Mouse (Mus musculus) hindbrain, embryonic 13.5 days (tissue): ENCODE results near the gene Tspear. TPM values are rescaled to one million over a fixed set of nuclear protein-coding genes. Genes with fewer than 3 reads are reported as not detected.
"Not testable (repeated sequence)": the region's sequence is repeated elsewhere in the genome, so short reads cannot be mapped to it uniquely, and the experiment has no call there.

Experiments
- ATAC-seq: fragments of 200-750 bp; cut with Nextera tagmentation; 2 replicates; pipeline ENCODE4 v1.8.0; 2017; ENCODE audit warnings: moderate TSS enrichment; ENCODE audit not compliant: low FRiP score
- H3K27ac ChIP-seq: fragments of 300-500 bp; sonication (generic); 2 replicates; pipeline ENCODE4 v1.5.1; 2015; ENCODE audit warnings: inconsistent platforms, mild to moderate bottlenecking, moderate library complexity
- H3K27me3 ChIP-seq: fragments of 300-500 bp; sonication (generic); 2 replicates; pipeline ENCODE4 v1.6.1; 2015; ENCODE audit warnings: mild to moderate bottlenecking, inconsistent platforms
- H3K36me3 ChIP-seq: fragments of 300-500 bp; sonication (generic); 2 replicates; pipeline ENCODE4 v1.6.1; 2015; ENCODE audit warnings: mild to moderate bottlenecking, inconsistent platforms
- H3K4me1 ChIP-seq: fragments of 300-500 bp; sonication (generic); replicated peaks from 2 replicates; pipeline ENCODE4 v1.6.1; 2015; ENCODE audit warnings: inconsistent platforms
- H3K4me2 ChIP-seq: fragments of 300-500 bp; sonication (generic); 2 replicates; pipeline ENCODE4 v1.6.1; 2015; ENCODE audit warnings: inconsistent platforms, mild to moderate bottlenecking, moderate library complexity
- H3K4me3 ChIP-seq: fragments of 300-500 bp; sonication (generic); 2 replicates; pipeline ENCODE4 v1.5.1; 2015; ENCODE audit warnings: mild to moderate bottlenecking, inconsistent platforms
- H3K9ac ChIP-seq: fragments of 300-500 bp; sonication (generic); 2 replicates; pipeline ENCODE4 v1.6.1; 2015; ENCODE audit warnings: mild to moderate bottlenecking, inconsistent platforms
- H3K9me3 ChIP-seq: fragments of 300-500 bp; sonication (generic); 2 replicates; pipeline ENCODE4 v1.6.1; 2016; ENCODE audit warnings: inconsistent platforms
- WGBS: fragments of 180-500 bp; shearing (Covaris S2); methylation state at CpG from one replicate; pipeline ENCODE4 v1.1.7; 2015; 5-methylcytosine and 5-hydroxymethylcytosine counted together
- polyA plus RNA-seq: library from polyadenylated mRNA; unstranded; fragments of >200 nt; fragmentation: Nextera tagmentation; extraction: Ambion mirVana; gene quantifications from 2 replicates; pipeline ENCODE4 v1.2.1, GENCODE M21; 2015

The Tspear gene
- polyA plus RNA-seq, 1 experiment from 2014 or later: 0.82 TPM

- H3K4me2 ChIP-seq: no peak overlapping the region
- no peaks in the 10 kb centered on the region for H3K4me1 ChIP-seq
- WGBS: 81% methylated on average over 1 of the region's 1 CpGs
- ATAC-seq: no peak
- no peak overlapping the region for H3K4me3 ChIP-seq
- no peaks in the 10 kb centered on the region for H3K9me3 ChIP-seq
- no peaks in the 10 kb centered on the region for H3K27me3 ChIP-seq
- H3K9ac ChIP-seq: no peak overlapping the region
- no peak overlapping the region for H3K27ac ChIP-seq
- H3K36me3 ChIP-seq: no peaks in the 10 kb centered on the region
Measured at GRCm38 (mm10) chr10:77769727-77770126, 83.4 kb downstream of the Tspear start.

DNA sequence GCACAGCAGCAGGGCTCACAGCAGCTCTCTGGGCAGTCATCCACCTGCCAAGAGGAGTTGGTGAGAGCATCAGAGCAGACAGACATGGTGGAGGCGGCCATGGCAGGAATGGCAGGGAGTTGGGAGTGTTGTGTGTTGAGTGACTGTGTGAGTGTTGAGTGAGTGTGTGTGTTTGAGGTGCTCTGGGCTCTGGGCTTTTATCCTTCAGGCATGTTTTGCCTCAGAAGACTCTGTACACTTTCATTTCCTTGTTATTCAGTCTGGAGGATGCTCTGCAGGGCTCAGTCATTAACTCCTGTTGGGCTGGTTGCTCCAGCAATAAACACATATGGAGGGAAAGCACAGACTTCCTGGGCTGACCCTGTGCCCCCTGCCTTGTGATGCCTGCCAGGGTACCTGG is 84.9 kb downstream of the Tspear start, which contains the start of gene Gm3238:
TSS of gene Gm3238 (minus strand) at position 101 of the 400 bp plus-strand sequence.
- not testable (repeated sequence) for H3K9ac ChIP-seq, ATAC-seq, H3K9me3 ChIP-seq, H3K36me3 ChIP-seq, H3K27me3 ChIP-seq, H3K4me3 ChIP-seq, H3K4me2 ChIP-seq, H3K27ac ChIP-seq, H3K4me1 ChIP-seq
- WGBS: 75% methylated on average over 1 of the region's 1 CpGs

DNA sequence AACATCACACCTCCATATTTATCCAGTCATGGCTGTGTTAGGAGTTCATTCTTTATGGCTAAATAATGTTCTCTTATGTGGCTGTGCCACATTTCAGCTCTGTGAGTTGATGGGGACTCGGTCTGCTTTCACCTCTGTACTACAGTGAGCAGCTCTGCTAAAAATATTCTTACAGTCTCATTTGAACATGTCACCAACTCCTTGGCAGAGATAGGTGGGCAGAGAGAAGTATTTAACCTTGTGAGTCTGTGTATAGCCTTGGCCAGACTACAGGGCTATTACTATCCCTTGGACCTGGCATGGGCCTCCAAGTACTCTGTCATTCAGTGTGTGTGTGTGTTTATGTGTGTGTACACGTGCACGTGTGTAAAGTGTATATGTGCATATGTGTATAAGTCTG is 85.8 kb downstream of the Tspear start:
- not testable (repeated sequence) for H3K36me3 ChIP-seq, H3K4me3 ChIP-seq, H3K9ac ChIP-seq, H3K4me1 ChIP-seq, ATAC-seq, H3K4me2 ChIP-seq, H3K9me3 ChIP-seq, H3K27ac ChIP-seq, H3K27me3 ChIP-seq
- WGBS: 93% methylated on average over 3 of the region's 3 CpGs

DNA sequence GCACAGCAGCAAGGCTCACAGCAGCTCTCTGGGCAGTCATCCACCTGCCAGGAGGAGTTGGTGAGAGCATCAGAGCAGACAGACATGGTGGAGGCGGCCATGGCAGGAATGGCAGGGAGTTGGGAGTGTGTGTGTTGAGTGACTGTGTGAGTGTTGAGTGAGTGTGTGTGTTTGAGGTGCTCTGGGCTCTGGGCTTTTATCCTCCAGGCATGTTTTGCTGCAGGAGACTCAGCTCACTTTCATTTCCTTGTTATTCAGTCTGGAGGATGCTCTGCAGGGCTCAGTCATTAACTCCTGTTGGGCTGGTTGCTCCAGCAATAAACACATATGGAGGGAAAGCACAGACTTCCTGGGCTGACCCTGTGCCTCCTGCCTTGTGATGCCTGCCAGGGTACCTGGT is 90.5 kb downstream of the Tspear start, which contains the start of gene Gm7138:
TSS of gene Gm7138 (minus strand) at position 101 of the 400 bp plus-strand sequence.
- not testable (repeated sequence) for H3K4me1 ChIP-seq, H3K27ac ChIP-seq, H3K27me3 ChIP-seq, ATAC-seq, H3K36me3 ChIP-seq, H3K4me2 ChIP-seq, H3K4me3 ChIP-seq, H3K9me3 ChIP-seq, H3K9ac ChIP-seq
- 70% methylated on average over 1 of the region's 1 CpGs for WGBS

DNA sequence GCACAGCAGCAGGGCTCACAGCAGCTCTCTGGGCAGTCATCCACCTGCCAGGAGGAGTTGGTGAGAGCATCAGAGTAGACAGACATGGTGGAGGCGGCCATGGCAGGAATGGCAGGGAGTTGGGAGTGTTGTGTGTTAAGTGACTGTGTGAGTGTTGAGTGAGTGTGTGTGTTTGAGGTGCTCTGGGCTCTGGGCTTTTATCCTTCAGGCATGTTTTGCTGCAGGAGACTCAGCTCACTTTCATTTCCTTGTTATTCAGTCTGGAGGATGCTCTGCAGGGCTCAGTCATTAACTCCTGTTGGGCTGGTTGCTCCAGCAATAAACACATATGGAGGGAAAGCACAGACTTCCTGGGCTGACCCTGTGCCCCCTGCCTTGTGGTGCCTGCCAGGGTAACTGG is 96.1 kb downstream of the Tspear start, which contains the start of gene Gm3250:
TSS of gene Gm3250 (minus strand) at position 101 of the 400 bp plus-strand sequence.
- not testable (repeated sequence) for H3K4me2 ChIP-seq, ATAC-seq, H3K27me3 ChIP-seq, H3K4me1 ChIP-seq, H3K27ac ChIP-seq, H3K9me3 ChIP-seq, H3K4me3 ChIP-seq, H3K9ac ChIP-seq, H3K36me3 ChIP-seq
- 78% methylated on average over 1 of the region's 1 CpGs for WGBS

DNA sequence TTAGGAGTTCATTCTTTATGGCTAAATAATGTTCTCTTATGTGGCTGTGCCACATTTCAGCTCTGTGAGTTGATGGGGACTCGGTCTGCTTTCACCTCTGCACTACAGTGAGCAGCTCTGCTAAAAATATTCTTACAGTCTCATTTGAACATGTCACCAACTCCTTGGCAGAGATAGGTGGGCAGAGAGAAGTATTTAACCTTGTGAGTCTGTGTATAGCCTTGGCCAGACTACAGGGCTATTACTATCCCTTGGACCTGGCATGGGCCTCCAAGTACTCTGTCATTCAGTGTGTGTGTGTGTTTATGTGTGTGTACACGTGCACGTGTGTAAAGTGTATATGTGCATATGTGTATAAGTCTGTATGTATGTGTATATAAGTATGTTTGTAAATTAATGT is 97.0 kb downstream of the Tspear start:
- not testable (repeated sequence) for H3K9me3 ChIP-seq, H3K27ac ChIP-seq, H3K36me3 ChIP-seq, H3K4me2 ChIP-seq, H3K27me3 ChIP-seq, H3K4me1 ChIP-seq, H3K4me3 ChIP-seq, ATAC-seq, H3K9ac ChIP-seq
- WGBS: 93% methylated on average over 3 of the region's 3 CpGs

DNA sequence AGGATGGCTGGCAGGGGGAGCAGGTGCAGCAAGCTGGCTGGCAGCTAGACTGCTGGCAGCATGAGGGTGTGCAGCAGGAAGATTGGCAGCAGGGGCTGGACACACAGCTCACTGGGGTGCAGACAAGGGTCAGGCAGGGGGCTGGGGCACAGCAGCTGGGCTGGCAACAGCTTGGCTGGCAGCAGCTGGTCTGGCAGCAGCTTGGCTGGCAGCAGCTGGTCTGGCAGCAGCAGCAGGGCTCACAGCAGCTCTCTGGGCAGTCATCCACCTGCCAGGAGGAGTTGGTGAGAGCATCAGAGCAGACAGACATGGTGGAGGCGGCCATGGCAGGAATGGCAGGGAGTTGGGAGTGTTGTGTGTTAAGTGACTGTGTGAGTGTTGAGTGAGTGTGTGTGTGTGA is 101.5 kb downstream of the Tspear start, which contains the start of gene Gm7137:
TSS of gene Gm7137 (minus strand) at position 325 of the 400 bp plus-strand sequence.
- not testable (repeated sequence) for H3K9ac ChIP-seq, ATAC-seq, H3K4me3 ChIP-seq, H3K4me2 ChIP-seq, H3K36me3 ChIP-seq, H3K4me1 ChIP-seq, H3K27me3 ChIP-seq, H3K9me3 ChIP-seq, H3K27ac ChIP-seq
- WGBS: 80% methylated on average over 1 of the region's 1 CpGs

DNA sequence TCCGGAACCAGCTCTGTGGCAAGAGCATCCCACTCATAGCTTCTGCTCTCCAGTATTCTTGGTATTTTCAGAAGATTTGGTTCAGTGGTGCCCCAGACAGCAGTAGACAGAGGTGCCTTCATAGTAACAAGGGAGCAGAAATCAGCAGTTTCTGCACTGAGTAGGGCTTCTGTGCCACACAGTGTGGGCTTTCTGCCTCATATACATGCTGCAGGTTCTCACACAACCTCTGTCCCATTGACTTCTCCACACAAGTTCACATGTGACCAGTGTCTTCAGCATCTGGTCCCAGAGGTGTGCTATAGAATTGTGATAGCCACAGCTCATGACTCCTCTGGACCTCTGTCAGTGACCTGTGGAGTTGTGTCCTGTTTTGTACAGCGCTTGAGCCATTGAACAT is 102.3 kb downstream of the Tspear start:
- no peak overlapping the region for H3K4me2 ChIP-seq
- ATAC-seq: no peak

GRCm38 (mm10) chr10:77794976-77795375 is 108.6 kb downstream of the Tspear start, which contains the start of gene Gm9639:
Gm9639 (minus strand) TSS chr10:77795076.
- H3K27me3 ChIP-seq: no peaks in the 10 kb centered on the region
- WGBS: 67% methylated on average over 2 of the region's 2 CpGs
- peaks cover 10% of the 10 kb centered on the region; the same call in 1 of the 2 replicates for H3K4me1 ChIP-seq
- H3K27ac ChIP-seq: no peak within 1 kb of the TSS
- H3K4me3 ChIP-seq: no peak within 1 kb of the TSS
- no peaks in the 10 kb centered on the region for H3K36me3 ChIP-seq
- no peaks in the 10 kb centered on the region for H3K9me3 ChIP-seq
- no peak within 1 kb of the TSS for H3K9ac ChIP-seq
- no peak for ATAC-seq
- no peak within 1 kb of the TSS for H3K4me2 ChIP-seq

More for the DNA sequence above, 102.3 kb downstream of the Tspear start:
- Histone ChIP-seq H3K27ac (no peak overlapping the region), H3K36me3 (no peaks in the 10 kb centered on the region), H3K4me1 (no peaks in the 10 kb centered on the region), H3K4me3 (no peak overlapping the region), H3K9me3 (no peaks in the 10 kb centered on the region), H3K9ac (no peak overlapping the region), H3K27me3 (no peaks in the 10 kb centered on the region)
- 85% methylated on average over 2 of the region's 2 CpGs for WGBS

DNA sequence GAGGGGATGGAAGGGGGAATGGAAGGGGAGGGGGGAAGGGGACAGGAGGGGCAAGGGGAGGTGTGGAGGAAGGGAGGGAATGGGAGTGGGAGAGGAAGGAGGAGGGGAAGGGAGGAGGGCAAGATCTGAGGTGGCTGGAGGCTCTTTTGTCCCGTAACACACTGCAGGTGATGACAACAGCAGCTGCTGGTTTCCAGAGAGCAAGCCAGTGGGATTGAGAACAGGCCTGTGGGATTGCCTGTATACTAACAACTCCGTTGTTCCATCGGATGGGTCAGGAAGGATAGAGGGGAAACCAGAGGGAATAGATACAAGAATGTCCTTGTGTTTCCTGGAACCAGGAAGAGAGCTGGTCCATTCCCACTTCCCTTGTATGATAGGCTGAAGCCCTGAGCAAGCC is 111.3 kb downstream of the Tspear start:
- Histone ChIP-seq H3K36me3 (no peaks in the 10 kb centered on the region), H3K4me2 (no peak overlapping the region), H3K27ac (no peak overlapping the region), H3K4me1 (peaks cover 10% of the 10 kb centered on the region; the same call in 1 of the 2 replicates), H3K9ac (no peak overlapping the region), H3K27me3 (no peaks in the 10 kb centered on the region), H3K9me3 (no peaks in the 10 kb centered on the region), H3K4me3 (no peak overlapping the region)
- 13% methylated on average over 3 of the region's 3 CpGs for WGBS
- no peak for ATAC-seq

DNA sequence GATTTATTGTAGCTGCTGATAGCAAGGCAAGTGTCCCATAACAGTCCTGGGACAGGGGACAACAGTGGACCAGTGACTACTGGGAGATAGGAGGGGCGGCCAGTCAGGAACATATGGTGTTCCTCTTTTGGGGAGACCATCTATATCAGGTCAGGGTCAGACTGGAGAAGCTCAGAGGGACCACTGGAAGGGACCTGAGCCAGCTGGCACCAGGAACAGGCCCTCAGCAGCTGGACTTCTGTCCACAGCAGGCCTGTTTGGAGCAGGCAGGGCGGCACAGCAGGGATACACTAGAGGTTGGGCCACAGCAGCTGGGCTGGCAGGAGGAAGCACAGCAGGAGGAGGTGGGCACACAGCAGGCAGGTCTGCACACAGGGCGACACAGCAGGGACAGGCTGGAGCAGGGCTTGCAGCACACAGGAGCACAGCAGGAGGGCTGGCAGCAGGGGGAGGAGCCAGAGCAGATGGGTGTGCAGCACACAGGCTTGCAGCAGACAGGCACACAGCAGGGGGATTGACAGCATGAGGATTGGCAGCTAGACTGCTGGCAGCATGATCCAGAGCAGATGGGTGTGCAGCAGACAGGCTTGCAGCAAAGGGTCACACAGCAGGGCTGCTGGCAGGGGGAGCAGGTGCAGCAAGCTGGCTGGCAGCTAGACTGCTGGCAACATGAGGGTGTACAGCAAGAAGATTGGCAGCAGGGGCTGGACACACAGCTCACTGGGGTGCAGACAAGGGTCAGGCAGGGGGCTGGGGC is 112.0 kb downstream of the Tspear start:
- H3K4me3 ChIP-seq, H3K27ac ChIP-seq, H3K9me3 ChIP-seq, H3K36me3 ChIP-seq, H3K4me2 ChIP-seq, H3K9ac ChIP-seq, H3K27me3 ChIP-seq, ATAC-seq: not testable (repeated sequence)
- H3K4me1 ChIP-seq: peaks cover 10% of the 10 kb centered on the region; the same call in 1 of the 2 replicates
- 30% methylated on average over 3 of the region's 3 CpGs for WGBS

DNA sequence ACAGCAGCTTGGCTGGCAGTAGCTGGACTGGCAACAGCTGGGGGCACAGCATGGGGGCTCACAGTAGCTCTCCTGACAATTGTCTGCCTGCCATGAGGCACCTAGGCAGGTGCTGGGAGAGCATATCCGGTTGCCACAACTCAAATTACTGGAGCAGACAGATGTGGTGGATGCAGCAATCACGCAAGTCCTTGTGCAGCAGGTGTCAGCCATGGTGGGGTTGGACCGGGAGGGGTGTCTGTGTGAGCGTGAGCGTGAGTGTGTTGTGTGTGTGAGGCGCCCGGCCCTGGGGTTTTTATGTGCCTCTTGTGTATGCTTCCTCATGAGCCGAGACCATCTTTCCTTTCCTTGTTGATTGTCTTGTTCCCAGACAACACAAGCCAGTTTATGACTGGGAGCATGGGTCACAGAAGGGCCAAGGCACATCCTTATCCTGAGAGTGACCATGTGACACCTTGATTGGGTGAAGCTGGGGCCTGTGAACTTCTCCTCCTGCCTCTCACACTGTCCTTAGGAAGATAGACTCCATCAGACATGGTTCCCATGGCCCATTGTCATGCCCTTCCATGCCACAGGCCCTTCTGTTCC is 112.6 kb downstream of the Tspear start, which contains the start of gene Gm19668:
TSS of gene Gm19668 (minus strand) at position 213 of the 588 bp plus-strand sequence.
- Histone ChIP-seq H3K4me2 (no peak within 1 kb of the TSS), H3K9ac (no peak within 1 kb of the TSS), H3K27ac (no peak within 1 kb of the TSS), H3K27me3 (no peaks in the 10 kb centered on the region), H3K4me3 (no peak within 1 kb of the TSS), H3K9me3 (no peaks in the 10 kb centered on the region), H3K36me3 (no peaks in the 10 kb centered on the region), H3K4me1 (peaks cover 10% of the 10 kb centered on the region; the same call in 1 of the 2 replicates)
- ATAC-seq: no peak
- WGBS: 63% methylated on average over 8 of the region's 8 CpGs
